Mouse (Mus musculus) stomach, embryonic 16.5 days (tissue): Measurements from ENCODE around the gene Hfm1. TPM values are rescaled to one million over a fixed set of nuclear protein-coding genes. Genes with fewer than 3 reads are reported as not detected.

ENCODE experiments used
- ATAC-seq: fragments of 200-750 bp; cut with Nextera tagmentation; 2 replicates; pipeline ENCODE4 v1.8.0; 2017; ENCODE audit warnings: moderate number of reproducible peaks, moderate TSS enrichment; ENCODE audit not compliant: insufficient read depth, low FRiP score
- H3K27ac ChIP-seq: fragments of 300-500 bp; sonication (generic); 2 replicates; pipeline ENCODE4 v1.5.1; 2014; ENCODE audit warnings: low read length
- H3K27me3 ChIP-seq: fragments of 300-500 bp; sonication (generic); 2 replicates; pipeline ENCODE4 v1.6.1; 2014; ENCODE audit warnings: low read length, control low read depth, mixed read lengths; ENCODE audit not compliant: control insufficient read depth, insufficient read depth
- H3K36me3 ChIP-seq: fragments of 300-500 bp; sonication (generic); 2 replicates; pipeline ENCODE4 v1.6.1; 2014; ENCODE audit warnings: low read length; ENCODE audit not compliant: control insufficient read depth, insufficient read depth
- H3K4me1 ChIP-seq: fragments of 300-500 bp; sonication (generic); 2 replicates; pipeline ENCODE4 v1.6.1; 2014; ENCODE audit warnings: low read length, control low read depth, mixed read lengths; ENCODE audit not compliant: control insufficient read depth, insufficient read depth
- H3K4me2 ChIP-seq: fragments of 300-500 bp; sonication (generic); 2 replicates; pipeline ENCODE4 v1.6.1; 2014; ENCODE audit warnings: low read depth, low read length, mixed read lengths
- H3K4me3 ChIP-seq: fragments of 300-500 bp; sonication (generic); replicated peaks from 2 replicates; pipeline ENCODE4 v1.5.1; 2014; ENCODE audit warnings: mild to moderate bottlenecking, low read length
- H3K9ac ChIP-seq: fragments of 300-500 bp; sonication (generic); 2 replicates; pipeline ENCODE4 v1.6.1; 2014; ENCODE audit warnings: low read length
- H3K9me3 ChIP-seq: fragments of 300-500 bp; sonication (generic); replicated peaks from 2 replicates; pipeline ENCODE4 v1.6.1; 2016; ENCODE audit warnings: low read length, control low read depth; ENCODE audit not compliant: control insufficient read depth
- WGBS: fragments of 180-500 bp; shearing (Covaris S2); extraction: QIAGEN DNeasy Blood & Tissue Kit; methylation state at CpG from one replicate; pipeline ENCODE4 v1.1.7; 2014; 5-methylcytosine and 5-hydroxymethylcytosine counted together
- polyA plus RNA-seq: library from polyadenylated mRNA; unstranded; fragments of >200 nt; fragmentation: Nextera tagmentation; extraction: Ambion mirVana; gene quantifications from 2 replicates; pipeline ENCODE4 v1.2.1, GENCODE M21; 2015

The Hfm1 gene
- polyA plus RNA-seq, 1 experiment from 2014 or later = 0.87 TPM

DNA sequence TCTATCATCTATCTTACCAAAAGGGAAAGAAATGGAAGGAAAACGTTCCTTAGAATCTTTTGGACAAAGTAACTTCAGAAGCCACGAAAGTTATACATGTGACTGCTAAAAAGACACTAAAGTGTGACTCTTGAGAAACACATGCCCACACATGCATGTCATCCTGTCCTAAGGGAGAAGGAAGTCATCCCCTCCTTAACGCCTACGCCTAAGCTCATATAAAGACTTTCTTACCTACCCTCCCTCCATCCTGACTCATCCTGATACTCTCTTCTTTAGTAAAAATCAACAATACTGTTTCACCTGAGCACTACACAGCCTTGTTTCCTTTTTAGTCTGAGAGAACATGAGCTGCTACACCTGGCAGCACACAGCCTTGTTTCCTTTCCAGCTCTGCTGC is 40.6 kb downstream of the Hfm1 start:
- Histone ChIP-seq H3K4me3 (no peak overlapping the region), H3K9ac (no peak overlapping the region), H3K4me2 (no peak overlapping the region), H3K4me1 (no peaks in the 10 kb centered on the region), H3K9me3 (no peaks in the 10 kb centered on the region), H3K27ac (no peak overlapping the region), H3K36me3 (no peaks in the 10 kb centered on the region), H3K27me3 (no peaks in the 10 kb centered on the region)
- WGBS = 81% methylated on average over 4 of the region's 4 CpGs
- no peak for ATAC-seq

DNA sequence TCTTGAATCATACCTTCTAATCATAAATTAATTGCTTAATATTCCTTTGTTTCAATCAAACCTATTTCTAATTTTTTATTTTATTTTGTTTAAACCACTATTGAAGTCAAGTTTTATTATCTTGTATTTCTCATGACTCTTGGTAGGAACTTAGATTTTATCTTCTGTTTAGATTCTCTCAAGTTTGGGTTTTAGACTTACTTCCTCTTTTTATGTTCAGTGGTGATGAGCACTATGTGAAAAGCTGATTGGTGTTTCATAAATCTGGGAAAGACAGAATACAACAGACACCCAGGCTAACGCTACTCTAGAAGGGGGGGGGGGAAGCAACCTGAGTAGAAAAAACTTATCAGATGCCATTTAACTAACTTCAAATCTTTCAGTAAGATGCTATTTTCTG is 49.7 kb downstream of the Hfm1 start:
- no peak overlapping the region for H3K27ac ChIP-seq
- H3K9ac ChIP-seq = no peak overlapping the region
- H3K4me3 ChIP-seq = no peak overlapping the region
- no peaks in the 10 kb centered on the region for H3K36me3 ChIP-seq
- WGBS = 36% methylated on average over 1 of the region's 1 CpGs
- H3K9me3 ChIP-seq = no peaks in the 10 kb centered on the region
- H3K4me1 ChIP-seq = no peaks in the 10 kb centered on the region
- ATAC-seq = no peak
- H3K4me2 ChIP-seq = no peak overlapping the region
- H3K27me3 ChIP-seq = no peaks in the 10 kb centered on the region

- ATAC-seq = no peak
- Histone ChIP-seq H3K36me3 (no peaks in the 10 kb centered on the region), H3K9me3 (no peaks in the 10 kb centered on the region), H3K27ac (no peak overlapping the region), H3K27me3 (no peaks in the 10 kb centered on the region), H3K9ac (no peak overlapping the region), H3K4me2 (no peak overlapping the region), H3K4me3 (no peak overlapping the region), H3K4me1 (no peaks in the 10 kb centered on the region)
- WGBS = 34% methylated on average over 3 of the region's 3 CpGs
Observed at GRCm38 (mm10) chr5:106860415-106860814, 65.7 kb downstream of the Hfm1 start.

DNA sequence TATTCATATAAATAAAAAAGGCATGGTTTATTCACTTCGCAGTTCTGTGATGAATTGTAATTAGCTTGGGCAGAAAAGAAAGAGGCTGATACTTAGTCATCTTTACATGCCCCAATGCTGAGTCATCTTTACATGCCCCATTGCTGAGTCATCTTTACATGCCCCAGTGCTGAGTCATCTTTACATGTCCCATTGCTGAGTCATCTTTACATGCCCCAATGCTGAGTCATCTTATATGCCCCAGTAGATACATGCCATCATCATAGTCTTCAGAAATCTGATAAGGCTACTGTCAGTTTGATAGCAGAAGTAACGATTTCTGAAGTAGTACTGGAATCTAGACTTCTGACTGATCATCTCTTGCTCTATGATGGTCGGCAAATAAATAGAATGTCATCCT is 72.8 kb downstream of the Hfm1 start:
- ATAC-seq = no peak
- no peaks in the 10 kb centered on the region for H3K36me3 ChIP-seq
- WGBS = 85% methylated on average over 3 of the region's 3 CpGs

GRCm38 (mm10) chr5:106847045-106847444 is 79.1 kb downstream of the Hfm1 start:
- Histone ChIP-seq H3K4me1 (no peaks in the 10 kb centered on the region), H3K4me3 (no peak overlapping the region), H3K9ac (no peak overlapping the region), H3K27ac (no peak overlapping the region), H3K9me3 (no peaks in the 10 kb centered on the region), H3K4me2 (no peak overlapping the region), H3K27me3 (no peaks in the 10 kb centered on the region), H3K36me3 (no peaks in the 10 kb centered on the region)
- no peak for ATAC-seq

More for the DNA sequence above, 72.8 kb downstream of the Hfm1 start:
- no peaks in the 10 kb centered on the region for H3K27me3 ChIP-seq
- H3K4me1 ChIP-seq = no peaks in the 10 kb centered on the region
- no peaks in the 10 kb centered on the region for H3K9me3 ChIP-seq
- H3K4me2 ChIP-seq = no peak overlapping the region
- no peak overlapping the region for H3K4me3 ChIP-seq
- no peak overlapping the region for H3K9ac ChIP-seq
- no peak overlapping the region for H3K27ac ChIP-seq

- WGBS = 72% methylated on average over 2 of the region's 2 CpGs
- no peak overlapping the region for H3K27ac ChIP-seq
Observed at GRCm38 (mm10) chr5:106843906-106844305, 82.2 kb downstream of the Hfm1 start.

DNA sequence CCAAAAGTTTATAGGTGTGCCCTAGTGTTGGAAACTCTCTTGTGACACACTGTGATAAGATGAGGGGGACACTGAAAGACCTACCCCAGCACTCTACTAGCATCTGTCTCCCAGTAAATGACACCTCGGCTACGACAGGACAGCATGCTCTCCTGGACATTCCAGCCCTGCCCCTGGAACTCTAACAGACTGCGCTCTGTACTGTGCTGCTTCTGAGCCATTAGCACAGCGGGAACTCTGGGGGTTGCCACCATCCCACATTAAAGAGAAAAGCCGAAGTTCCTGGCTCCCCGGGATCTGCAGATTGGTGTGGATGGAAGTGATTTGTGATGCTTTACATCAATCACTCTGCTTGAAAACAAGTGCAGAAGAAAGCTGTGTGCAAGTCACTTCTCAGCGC is 93.1 kb downstream of the Hfm1 start:
- Histone ChIP-seq H3K27ac (no peak overlapping the region), H3K4me1 (no peaks in the 10 kb centered on the region), H3K27me3 (no peaks in the 10 kb centered on the region), H3K4me2 (no peak overlapping the region), H3K9ac (no peak overlapping the region), H3K36me3 (no peaks in the 10 kb centered on the region), H3K4me3 (no peak overlapping the region), H3K9me3 (no peaks in the 10 kb centered on the region)
- 32% methylated on average over 7 of the region's 7 CpGs for WGBS
- no peak for ATAC-seq

More at GRCm38 (mm10) chr5:106843906-106844305, 82.2 kb downstream of the Hfm1 start:
- H3K27me3 ChIP-seq = no peaks in the 10 kb centered on the region
- H3K36me3 ChIP-seq = no peaks in the 10 kb centered on the region
- H3K9ac ChIP-seq = no peak overlapping the region
- ATAC-seq = no peak
- H3K9me3 ChIP-seq = no peaks in the 10 kb centered on the region
- no peak overlapping the region for H3K4me2 ChIP-seq
- H3K4me3 ChIP-seq = no peak overlapping the region
- H3K4me1 ChIP-seq = no peaks in the 10 kb centered on the region

DNA sequence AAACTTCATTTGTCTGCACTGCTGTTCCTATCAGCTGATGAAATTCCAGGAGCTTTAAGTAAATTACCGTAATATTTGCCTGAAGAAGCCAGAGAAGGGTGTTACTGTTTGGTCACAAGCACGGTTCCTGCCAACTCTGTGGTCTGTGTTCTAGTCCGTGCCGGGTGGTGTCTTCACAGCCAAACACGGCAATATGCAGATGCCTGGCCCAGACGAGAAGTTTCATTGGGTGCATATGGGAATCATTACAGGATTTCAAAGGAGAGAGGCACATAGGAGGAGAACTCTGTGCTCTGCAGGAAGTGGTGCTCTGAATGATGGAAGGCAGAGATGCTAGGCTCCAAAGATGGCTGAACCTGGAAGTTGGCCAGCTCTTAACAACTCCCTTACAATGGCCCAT is 94.7 kb downstream of the Hfm1 start:
- no peak overlapping the region for H3K4me3 ChIP-seq
- H3K36me3 ChIP-seq = no peaks in the 10 kb centered on the region
- no peak overlapping the region for H3K9ac ChIP-seq
- H3K27ac ChIP-seq = no peak overlapping the region
- no peaks in the 10 kb centered on the region for H3K27me3 ChIP-seq
- H3K4me1 ChIP-seq = no peaks in the 10 kb centered on the region
- WGBS = 74% methylated on average over 6 of the region's 6 CpGs
- H3K4me2 ChIP-seq = no peak overlapping the region
- no peaks in the 10 kb centered on the region for H3K9me3 ChIP-seq
- no peak for ATAC-seq

DNA sequence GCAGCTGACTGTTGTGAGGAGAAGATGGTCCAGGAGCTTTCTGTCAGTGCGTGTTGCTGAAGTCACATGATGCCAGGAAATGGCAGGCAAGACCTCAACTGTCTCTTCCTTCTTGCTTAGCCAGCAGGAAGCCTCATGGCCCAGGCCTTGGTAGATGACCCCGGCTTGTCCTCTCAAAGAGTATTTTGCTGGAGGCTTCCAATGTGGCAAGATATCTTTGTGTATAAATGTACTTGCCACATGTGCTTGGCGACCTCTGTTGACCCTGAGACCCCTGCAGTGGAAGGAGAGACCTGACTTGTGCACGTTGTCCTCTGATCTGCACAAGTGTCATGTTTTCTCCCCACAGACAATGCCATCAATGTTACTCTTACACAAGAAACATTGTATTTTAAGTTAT is 95.3 kb downstream of the Hfm1 start:
- no peaks in the 10 kb centered on the region for H3K27me3 ChIP-seq
- WGBS = 72% methylated on average over 4 of the region's 4 CpGs
- H3K4me1 ChIP-seq = no peaks in the 10 kb centered on the region
- H3K9me3 ChIP-seq = no peaks in the 10 kb centered on the region
- ATAC-seq = no peak
- no peaks in the 10 kb centered on the region for H3K36me3 ChIP-seq
- H3K4me2 ChIP-seq = no peak overlapping the region
- no peak overlapping the region for H3K27ac ChIP-seq
- no peak overlapping the region for H3K4me3 ChIP-seq
- H3K9ac ChIP-seq = no peak overlapping the region

DNA sequence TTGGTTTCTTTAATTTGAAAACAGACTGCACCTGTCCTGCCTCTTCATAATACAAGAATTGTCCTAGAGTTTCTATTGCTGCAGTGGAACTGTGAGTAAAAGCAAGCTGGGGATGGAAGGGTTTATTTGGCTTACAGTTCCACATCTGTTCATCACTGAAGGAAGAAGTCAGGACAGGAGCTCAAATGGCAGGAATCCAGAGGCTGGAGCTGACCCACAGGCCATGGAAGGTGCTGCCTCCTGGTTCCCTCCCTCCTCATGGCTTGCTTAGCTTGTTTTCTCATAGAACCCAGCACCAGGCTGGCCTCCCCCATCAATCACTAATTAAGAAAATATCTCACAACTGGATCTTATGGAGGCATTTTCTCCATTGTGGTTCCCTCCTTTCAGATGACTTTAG is 99.4 kb downstream of the Hfm1 start:
- Histone ChIP-seq H3K4me3 (no peak overlapping the region), H3K9me3 (no peaks in the 10 kb centered on the region), H3K4me1 (no peaks in the 10 kb centered on the region), H3K4me2 (no peak overlapping the region), H3K27me3 (no peaks in the 10 kb centered on the region), H3K9ac (no peak overlapping the region), H3K27ac (no peak overlapping the region), H3K36me3 (no peaks in the 10 kb centered on the region)
- ATAC-seq = no peak
